Mouse (Mus musculus) layer of hippocampus, adult 11-12 months (tissue): ENCODE measurements around the gene Strn3.
"Not testable (repeated sequence)": the region's sequence is repeated elsewhere in the genome, so short reads cannot be mapped to it uniquely, and the experiment has no call there.

Experiments used
- DNase-seq: peaks from one replicate; pipeline ENCODE4 v3.0.0; 2022; ENCODE audit warnings: low spot score

Strn3 gene

GRCm38 (mm10) chr12:51612361-51612760 lies 79.3 kb downstream of the Strn3 start:
- DNase-seq: no peak

DNA sequence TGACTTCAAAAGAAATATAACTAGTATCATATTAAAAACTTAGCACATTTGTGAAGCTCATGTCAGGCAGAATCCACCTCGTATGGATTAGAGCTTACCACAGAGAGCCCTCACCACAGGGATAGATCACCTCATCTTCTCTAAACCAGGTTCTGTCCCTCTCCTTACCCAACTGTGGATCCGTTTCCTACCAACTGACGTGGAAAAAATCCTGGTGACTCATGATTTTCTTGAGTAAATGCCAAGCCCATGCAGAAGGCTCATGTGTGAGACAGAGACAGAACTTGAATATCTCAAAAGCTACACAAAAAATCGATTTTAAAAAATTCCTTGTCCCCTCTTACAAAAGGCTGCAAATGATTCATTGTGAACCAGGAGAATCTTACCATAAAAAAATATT lies 85.6 kb downstream of the Strn3 start:
- no peak for DNase-seq

DNA sequence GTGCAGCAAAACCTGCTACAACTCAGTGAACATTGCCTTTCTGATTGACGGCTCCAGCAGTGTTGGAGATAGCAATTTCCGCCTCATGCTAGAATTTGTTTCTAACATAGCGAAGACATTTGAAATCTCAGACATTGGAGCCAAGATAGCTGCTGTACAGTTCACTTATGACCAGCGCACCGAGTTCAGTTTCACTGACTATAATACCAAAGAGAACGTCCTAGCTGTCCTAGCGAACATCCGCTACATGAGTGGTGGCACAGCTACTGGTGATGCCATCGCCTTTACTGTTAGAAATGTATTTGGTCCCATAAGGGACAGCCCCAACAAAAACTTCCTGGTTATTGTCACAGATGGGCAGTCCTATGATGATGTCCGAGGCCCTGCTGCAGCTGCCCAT lies 88.4 kb downstream of the Strn3 start:
- DNase-seq: no peak

DNA sequence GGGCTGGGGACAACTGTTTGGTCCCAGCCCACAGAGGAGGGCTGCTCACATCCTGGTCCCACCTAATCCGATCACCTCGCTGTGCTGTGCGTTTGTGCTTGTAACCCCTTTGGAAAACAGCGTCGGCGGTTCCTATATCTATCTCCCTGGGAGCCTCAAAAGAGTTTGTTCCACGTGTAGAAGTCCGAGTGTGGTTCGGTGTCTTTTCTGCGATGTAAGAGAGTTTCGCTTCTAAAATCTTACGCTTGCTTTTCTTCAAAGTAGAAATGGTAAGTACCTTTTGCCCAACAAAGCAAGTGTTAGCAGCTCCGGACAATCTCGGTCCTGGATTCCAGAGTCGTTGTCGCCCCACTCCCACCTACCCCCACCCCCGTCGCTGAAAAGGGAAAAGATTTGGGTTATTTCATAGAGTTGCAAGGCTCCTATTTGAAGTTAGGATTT lies 97.6 kb downstream of the Strn3 start:
- DNase-seq: no peak

- DNase-seq: no peak
Measured at GRCm38 (mm10) chr12:51593229-51594029, 98.3 kb downstream of the Strn3 start, which contains the start of gene Coch. Gene Coch, plus strand, starts transcription at chr12:51593341.

GRCm38 (mm10) chr12:51592888-51593228 lies 98.8 kb downstream of the Strn3 start:
- DNase-seq: no peak

- no peak for DNase-seq
Measured at GRCm38 (mm10) chr12:51591921-51592320, 99.8 kb downstream of the Strn3 start.

- DNase-seq: no peak
Measured at GRCm38 (mm10) chr12:51589263-51589662, 102.4 kb downstream of the Strn3 start.

- DNase-seq: not testable (repeated sequence)
Measured at GRCm38 (mm10) chr12:51577816-51578215, 113.9 kb downstream of the Strn3 start.

DNA sequence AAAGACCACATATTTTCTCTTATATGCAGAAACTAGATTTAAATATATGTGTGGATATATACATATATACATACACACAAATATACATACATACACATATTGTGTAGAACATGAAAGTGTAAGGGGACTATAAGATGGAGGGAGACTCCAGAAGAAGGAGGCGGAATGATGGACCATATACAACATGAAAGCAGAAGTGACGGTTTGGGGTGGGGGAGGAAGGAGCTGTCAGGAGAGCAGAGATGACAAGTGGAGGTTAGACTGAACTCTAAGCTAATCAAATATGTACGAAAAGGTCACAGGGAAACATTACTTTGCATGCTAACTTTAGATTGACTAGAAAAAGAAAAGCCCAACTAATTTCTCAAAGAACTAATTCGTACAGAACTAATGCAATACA lies 119.0 kb downstream of the Strn3 start:
- no peak for DNase-seq

- no peak for DNase-seq
Measured at GRCm38 (mm10) chr12:51569944-51570343, 121.8 kb downstream of the Strn3 start.

GRCm38 (mm10) chr12:51569472-51569871 lies 122.2 kb downstream of the Strn3 start:
- DNase-seq: no peak

GRCm38 (mm10) chr12:51567225-51567624 lies 124.5 kb downstream of the Strn3 start:
- no peak for DNase-seq

DNA sequence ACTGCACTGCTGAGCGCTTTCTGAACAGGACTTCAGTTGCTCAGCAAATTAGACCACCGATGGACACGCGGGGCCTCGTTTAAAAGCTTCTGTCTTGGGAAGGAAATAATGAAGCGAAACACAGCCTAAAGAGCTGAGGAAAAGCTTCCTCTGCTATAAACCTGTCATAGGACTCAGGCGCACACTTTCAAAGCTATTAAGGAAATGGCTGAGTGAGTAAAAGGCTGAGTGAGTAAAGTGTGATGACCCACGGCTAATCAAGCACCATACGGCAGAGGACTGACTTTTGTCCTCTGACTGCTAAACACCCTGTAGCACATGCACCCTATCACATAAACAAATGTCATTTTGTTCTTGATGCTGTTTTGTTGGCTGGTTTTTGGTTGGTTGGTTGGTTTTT lies 130.3 kb downstream of the Strn3 start:
- DNase-seq: no peak
